Mouse (Mus musculus) T-helper 2 cell (primary cell): ENCODE measurements at regions not wholly inside any gene's neighbourhood (a gene's known extent, or its start where the extent isn't known, plus 50 kb on each side); places are given as distances from the start of the nearest gene placed in this dataset.

Experiments used
- in situ Hi-C: fragments of 300-600 bp; cut with MboI, MseI; formaldehyde crosslinking; loops from one replicate; pipeline ENCODE4 v1.15.1; 2025; ENCODE audit warnings: high pct_unique_total_duplicates

DNA sequence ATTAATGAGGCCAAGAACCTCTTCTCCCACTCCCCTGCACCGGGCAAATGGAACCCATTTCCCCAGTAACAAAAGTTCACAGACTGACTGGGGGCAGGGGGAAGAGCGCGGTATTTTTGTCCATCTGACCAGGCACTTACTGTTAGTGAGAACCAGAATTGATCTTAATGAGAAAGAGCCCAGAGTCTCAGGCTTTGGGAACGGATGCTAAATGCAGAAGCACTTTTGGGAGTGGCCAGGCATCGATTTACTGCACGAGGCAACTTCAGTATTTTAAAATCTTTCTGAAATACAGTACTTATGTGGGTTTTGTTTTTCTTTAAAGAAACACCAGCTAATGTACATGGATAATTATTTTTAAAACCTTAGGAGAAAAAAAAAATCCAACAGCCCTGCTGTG, 51.0 kb upstream of the Foxn3 start:
- in situ Hi-C loops, result loop anchor here (10.0 kb wide), 1 partner anchor 480 kb away; no protein-coding TSS in a partner anchor
